Mouse (Mus musculus): Measurements from ENCODE around the gene Elk1. TPM values are rescaled to one million over a fixed set of nuclear protein-coding genes. Genes with fewer than 3 reads are reported as not detected.

Gene Elk1
- polyA plus RNA-seq, 1 experiment from 2014 or later, result 5.7 TPM

- ATAC-seq (no peak), DNase-seq (ENCODE audit: low spot score) (no peak)
- TF ChIP-seq EP300 (IDR thresholded peaks at IDR 0.05) (no peak), CTCF (IDR thresholded peaks at IDR 0.05) (no peak)
Measured at GRCm38 (mm10) chrX:20915075-20915474, 35.3 kb downstream of the Elk1 start.

GRCm38 (mm10) chrX:20913726-20914125, 36.7 kb downstream of the Elk1 start:
- ATAC-seq (no peak), DNase-seq (ENCODE audit: low spot score) (no peak)
- Histone ChIP-seq H3K27me3 (replicated peaks; ENCODE audit: insufficient read depth, low read length) (no peaks in the 10 kb centered on the region), H3K9ac (replicated peaks; ENCODE audit: low read depth) (no peak overlapping the region), H3K4me2 (replicated peaks; ENCODE audit: low read depth, low read length) (no peak overlapping the region), H3K4me3 (ENCODE audit: low read depth, low read length) (no peak overlapping the region), H3K4me1 (ENCODE audit: insufficient read depth, low read depth, low read length) (no peaks in the 10 kb centered on the region), H3K27ac (ENCODE audit: low read length) (no peak overlapping the region), H3K9me3 (ENCODE audit: low read length) (no peaks in the 10 kb centered on the region), H3K36me3 (ENCODE audit: insufficient read depth, low read length) (no peaks in the 10 kb centered on the region)
- TF ChIP-seq EP300 (IDR thresholded peaks at IDR 0.05) (no peak), CTCF (IDR thresholded peaks at IDR 0.05) (no peak)
- 73% methylated on average over 6 of the region's 6 CpGs for WGBS

More at GRCm38 (mm10) chrX:20915075-20915474, 35.3 kb downstream of the Elk1 start:
- no peaks in the 10 kb centered on the region for H3K36me3 ChIP-seq (ENCODE audit: insufficient read depth, low read length)
- no peak overlapping the region for H3K27ac ChIP-seq (ENCODE audit: low read length)
- H3K4me1 ChIP-seq (ENCODE audit: insufficient read depth, low read depth, low read length), result no peaks in the 10 kb centered on the region
- H3K27me3 ChIP-seq (replicated peaks; ENCODE audit: insufficient read depth, low read length), result no peaks in the 10 kb centered on the region; the same call in 1 of the 2 replicates
- H3K9ac ChIP-seq (replicated peaks; ENCODE audit: low read depth), result no peak overlapping the region
- no peak overlapping the region for H3K4me3 ChIP-seq (ENCODE audit: low read depth, low read length)
- no peaks in the 10 kb centered on the region for H3K9me3 ChIP-seq (ENCODE audit: low read length)
- H3K4me2 ChIP-seq (replicated peaks; ENCODE audit: low read depth, low read length), result no peak overlapping the region

- WGBS, result 30% methylated on average over 3 of the region's 3 CpGs
- H3K4me1 ChIP-seq (ENCODE audit: insufficient read depth, low read depth, low read length), result no peaks in the 10 kb centered on the region
- no peaks in the 10 kb centered on the region for H3K36me3 ChIP-seq (ENCODE audit: insufficient read depth, low read length)
- H3K4me3 ChIP-seq (ENCODE audit: low read depth, low read length), result no peak overlapping the region
- TF ChIP-seq CTCF (IDR thresholded peaks at IDR 0.05) (no peak), EP300 (IDR thresholded peaks at IDR 0.05) (no peak)
- DNase-seq (ENCODE audit: low spot score), result no peak
- no peak overlapping the region for H3K4me2 ChIP-seq (replicated peaks; ENCODE audit: low read depth, low read length)
- H3K9me3 ChIP-seq (ENCODE audit: low read length), result no peaks in the 10 kb centered on the region
- no peak overlapping the region for H3K27ac ChIP-seq (ENCODE audit: low read length)
- no peak overlapping the region for H3K9ac ChIP-seq (replicated peaks; ENCODE audit: low read depth)
- no peak for ATAC-seq
- no peaks in the 10 kb centered on the region for H3K27me3 ChIP-seq (replicated peaks; ENCODE audit: insufficient read depth, low read length)
Measured at GRCm38 (mm10) chrX:20910074-20910473, 40.3 kb downstream of the Elk1 start.

Other genes with a start within 250 kb of the Elk1 start
- 6.5 and 6.6 TPM in 2 replicates for gene Usp11, start 246.7 kb downstream of the Elk1 start, polyA plus RNA-seq (2015; fragmentation: Nextera tagmentation; extraction: Ambion mirVana)
- gene Araf, start 152.8 kb downstream of the Elk1 start, polyA plus RNA-seq (2015; fragmentation: Nextera tagmentation; extraction: Ambion mirVana), result 73.8 and 74.4 TPM in 2 replicates
- gene Timp1, start 80.4 kb downstream of the Elk1 start, polyA plus RNA-seq (2015; fragmentation: Nextera tagmentation; extraction: Ambion mirVana), result 20.2 and 26.5 TPM in 2 replicates
- 0.05 TPM in 1 of 2 replicates, not detected in the other for gene Syn1, start 29.6 kb downstream of the Elk1 start, polyA plus RNA-seq (2015; fragmentation: Nextera tagmentation; extraction: Ambion mirVana)
- 11.3 and 14.3 TPM in 2 replicates for gene Cfp, start 19.1 kb downstream of the Elk1 start, polyA plus RNA-seq (2015; fragmentation: Nextera tagmentation; extraction: Ambion mirVana)
- 55.8 and 69.5 TPM in 2 replicates for gene Uxt, start 11.4 kb upstream of the Elk1 start, polyA plus RNA-seq (2015; fragmentation: Nextera tagmentation; extraction: Ambion mirVana)
- gene Zfp182, start 111.7 kb upstream of the Elk1 start, polyA plus RNA-seq (2015; fragmentation: Nextera tagmentation; extraction: Ambion mirVana), result 3.7 and 4.4 TPM in 2 replicates
- not detected in 2 replicates for gene Spaca5, start 117.8 kb upstream of the Elk1 start, polyA plus RNA-seq (2015; fragmentation: Nextera tagmentation; extraction: Ambion mirVana)
- gene Zfp300, start 138.9 kb upstream of the Elk1 start, polyA plus RNA-seq (2015; fragmentation: Nextera tagmentation; extraction: Ambion mirVana), result 1.1 and 1.5 TPM in 2 replicates
- gene Ssxa1, start 165.2 kb upstream of the Elk1 start, polyA plus RNA-seq (2015; fragmentation: Nextera tagmentation; extraction: Ambion mirVana), result not detected in 2 replicates
- not detected in 2 replicates for gene Gm21876, start 225.0 kb upstream of the Elk1 start, polyA plus RNA-seq (2015; fragmentation: Nextera tagmentation; extraction: Ambion mirVana)